Mouse (Mus musculus) MEL (cell line): ENCODE data around the gene Ppp6r2. TPM values are rescaled to one million over a fixed set of nuclear protein-coding genes. Genes with fewer than 3 reads are reported as not detected.

Source experiments
- DNase-seq: peaks from one replicate; pipeline ENCODE4 v3.0.0; 2011; ENCODE audit warnings: low read depth, low spot score
- H3K27ac ChIP-seq: 2 replicates; pipeline ENCODE4 v1.5.1; 2012; ENCODE audit warnings: low read depth, mild to moderate bottlenecking, control low read depth, low read length, moderate library complexity; ENCODE audit not compliant: control insufficient read depth
- H3K27me3 ChIP-seq, 2 experiments: fragments of 150-350 bp in 1 of 2; sonication (generic) in 1 of 2; 2 replicates each; pipeline ENCODE4 v1.6.1; 2012; ENCODE audit warnings: low read length in 2 of 2, mild to moderate bottlenecking in 2 of 2, improper control_type of control experiment in 1 of 2, moderate library complexity in 1 of 2; ENCODE audit not compliant: insufficient read depth in 2 of 2, control insufficient read depth in 1 of 2
- H3K36me3 ChIP-seq, 2 experiments: 2 replicates each; pipeline ENCODE4 v1.6.1; 2012 to 2014; ENCODE audit warnings: low read length in 2 of 2, improper control_type of control experiment in 1 of 2, inconsistent platforms in 1 of 2, mild to moderate bottlenecking in 1 of 2; ENCODE audit not compliant: insufficient read depth in 2 of 2, control insufficient read depth in 1 of 2
- H3K4me1 ChIP-seq, 2 experiments: fragments of 150-350 bp in 1 of 2; sonication (generic) in 1 of 2; 2 replicates each; pipeline ENCODE4 v1.6.1; 2012; ENCODE audit warnings: low read length in 2 of 2, improper control_type of control experiment in 1 of 2, mild to moderate bottlenecking in 1 of 2; ENCODE audit not compliant: insufficient read depth in 2 of 2, control insufficient read depth in 1 of 2
- H3K4me3 ChIP-seq, 2 experiments: fragments of 150-350 bp in 1 of 2; sonication (generic) in 1 of 2; 2 replicates each; pipeline ENCODE4 v1.5.1; 2012; ENCODE audit warnings: low read depth in 2 of 2, low read length in 2 of 2, mild to moderate bottlenecking in 2 of 2, moderate library complexity in 2 of 2, control low read depth in 1 of 2, improper control_type of control experiment in 1 of 2; ENCODE audit not compliant: control insufficient read depth in 1 of 2, insufficient read depth in 1 of 2
- H3K79me2 ChIP-seq: 2 replicates; pipeline ENCODE4 v1.6.1; 2012; ENCODE audit warnings: mild to moderate bottlenecking, low read length, moderate library complexity; ENCODE audit not compliant: control insufficient read depth, poor library complexity, insufficient read depth
- H3K9ac ChIP-seq: 2 replicates; pipeline ENCODE4 v1.6.1; 2012; ENCODE audit warnings: low read depth, mild to moderate bottlenecking, control low read depth, low read length, moderate library complexity; ENCODE audit not compliant: control insufficient read depth, poor library complexity, severe bottlenecking
- H3K9me3 ChIP-seq: fragments of 150-350 bp; sonication (generic); replicated peaks from 2 replicates; pipeline ENCODE4 v1.6.1; 2012; ENCODE audit warnings: mild to moderate bottlenecking, low read length, improper control_type of control experiment, moderate library complexity; ENCODE audit not compliant: insufficient read depth
- CHD1 ChIP-seq: IDR thresholded peaks from 2 replicates; pipeline ENCODE4 v1.6.1; 2012; ENCODE audit warnings: low read depth, mild to moderate bottlenecking, inconsistent platforms, low read length, improper control_type of control experiment
- CTCF ChIP-seq, 3 experiments: IDR thresholded peaks in 2 of 3; conservative IDR thresholded peaks in 1 of 3; 2 replicates each; pipeline ENCODE4 v1.5.1; 2011 to 2012; ENCODE audit warnings: low read length in 3 of 3, low read depth in 2 of 3, mild to moderate bottlenecking in 2 of 3, improper control_type of control experiment in 1 of 3, inconsistent platforms in 1 of 3, mixed read lengths in 1 of 3, moderate library complexity in 1 of 3; ENCODE audit not compliant: control insufficient read depth in 1 of 3, insufficient read depth in 1 of 3, poor library complexity in 1 of 3, severe bottlenecking in 1 of 3
- ETS1 ChIP-seq: IDR thresholded peaks from 2 replicates; pipeline ENCODE4 v1.6.1; 2012; ENCODE audit warnings: low read depth, mild to moderate bottlenecking, inconsistent platforms, low read length, improper control_type of control experiment, moderate library complexity
- GATA1 ChIP-seq: IDR thresholded peaks from 2 replicates; pipeline ENCODE4 v1.6.1; 2011; ENCODE audit warnings: low read depth, low read length, improper control_type of control experiment
- JUND ChIP-seq: IDR thresholded peaks from 2 replicates; pipeline ENCODE4 v1.6.1; 2011; ENCODE audit warnings: low read depth, mild to moderate bottlenecking, improper control_type of control experiment, low read length
- KAT2A ChIP-seq: conservative IDR thresholded peaks from 2 replicates; pipeline ENCODE4 v1.6.1; 2012; ENCODE audit warnings: low read depth, low read length, improper control_type of control experiment, inconsistent platforms
- MAX ChIP-seq: IDR thresholded peaks from 2 replicates; pipeline ENCODE4 v1.6.1; 2011; ENCODE audit warnings: low read length, improper control_type of control experiment
- MAZ ChIP-seq: IDR thresholded peaks from 2 replicates; pipeline ENCODE4 v1.6.1; 2012; ENCODE audit warnings: low read depth, mild to moderate bottlenecking, inconsistent platforms, low read length, improper control_type of control experiment
- MEF2A ChIP-seq: IDR thresholded peaks from 2 replicates; pipeline ENCODE4 v1.6.1; 2014; ENCODE audit warnings: low read depth, mild to moderate bottlenecking, inconsistent platforms, low read length, improper control_type of control experiment; ENCODE audit not compliant: poor library complexity, insufficient replicate concordance, severe bottlenecking; ENCODE audit errors: extremely low read depth
- MXI1 ChIP-seq: IDR thresholded peaks from 2 replicates; pipeline ENCODE4 v1.6.1; 2011; ENCODE audit warnings: mild to moderate bottlenecking, low read depth, low read length, improper control_type of control experiment
- MYC ChIP-seq: IDR thresholded peaks from 2 replicates; pipeline ENCODE4 v1.6.1; 2011; ENCODE audit warnings: low read depth, mild to moderate bottlenecking, low read length, improper control_type of control experiment, moderate library complexity
- NELFE ChIP-seq: IDR thresholded peaks from 2 replicates; pipeline ENCODE4 v1.6.1; 2011; ENCODE audit warnings: low read depth, low read length, improper control_type of control experiment
- POLR2A ChIP-seq, 2 experiments: IDR thresholded peaks; 2 replicates each; pipeline ENCODE4 v1.6.1; 2011 to 2012; ENCODE audit warnings: low read length in 2 of 2, mild to moderate bottlenecking in 2 of 2, control low read depth in 1 of 2, improper control_type of control experiment in 1 of 2, low read depth in 1 of 2, moderate library complexity in 1 of 2; ENCODE audit not compliant: control insufficient read depth in 1 of 2, insufficient read depth in 1 of 2, poor library complexity in 1 of 2
- POLR2AphosphoS2 ChIP-seq: IDR thresholded peaks from 2 replicates; pipeline ENCODE4 v1.6.1; 2011; ENCODE audit warnings: low read length, improper control_type of control experiment
- POLR2AphosphoS5 ChIP-seq: IDR thresholded peaks from 2 replicates; pipeline ENCODE4 v1.6.1; 2012; ENCODE audit warnings: low read depth, borderline replicate concordance, mild to moderate bottlenecking, inconsistent platforms, low read length, moderate library complexity, mixed read lengths
- RCOR1 ChIP-seq: IDR thresholded peaks from 2 replicates; pipeline ENCODE4 v1.6.1; 2012; ENCODE audit warnings: low read depth, mild to moderate bottlenecking, inconsistent platforms, low read length, improper control_type of control experiment
- TBP ChIP-seq: IDR thresholded peaks from 2 replicates; pipeline ENCODE4 v1.8.0; 2011; ENCODE audit warnings: low read depth, low read length, improper control_type of control experiment
- TCF12 ChIP-seq: IDR thresholded peaks from 2 replicates; pipeline ENCODE4 v1.6.1; 2014; ENCODE audit warnings: low read depth, mild to moderate bottlenecking, inconsistent platforms, low read length, improper control_type of control experiment, moderate library complexity
- UBTF ChIP-seq: IDR thresholded peaks from 2 replicates; pipeline ENCODE4 v1.6.1; 2012; ENCODE audit warnings: low read depth, mild to moderate bottlenecking, inconsistent platforms, low read length, improper control_type of control experiment, moderate library complexity, borderline replicate concordance; ENCODE audit not compliant: insufficient read depth
- USF1 ChIP-seq: IDR thresholded peaks from 2 replicates; pipeline ENCODE4 v1.6.1; 2014; ENCODE audit warnings: low read depth, mild to moderate bottlenecking, inconsistent platforms, low read length, improper control_type of control experiment, moderate library complexity
- ZNF384 ChIP-seq: IDR thresholded peaks from 2 replicates; pipeline ENCODE4 v1.6.1; 2012; ENCODE audit warnings: low read depth, mild to moderate bottlenecking, inconsistent platforms, low read length, improper control_type of control experiment
- polyA plus RNA-seq, 2 experiments: library from polyadenylated mRNA; stranded (reverse) in 1 of 2; unstranded in 1 of 2; fragments of >175 nt in 1 of 2; fragments of >200 nt in 1 of 2; gene quantifications; 2 replicates each; pipeline versions ENCODE4 v1.2.1 to v1.2.4; 2012; ENCODE audit warnings: low replicate concordance in 2 of 2, low read depth in 1 of 2; ENCODE audit not compliant: insufficient read length in 2 of 2, insufficient read depth in 1 of 2, missing spikeins in 1 of 2
- total RNA-seq: library from RNA; depleted of rRNA; stranded (reverse); fragments of 300-350 nt; gene quantifications from 2 replicates; pipeline ENCODE4 v1.2.3, GENCODE M21; 2012

Gene Ppp6r2
- total and polyA plus RNA-seq, 3 experiments, result 15.5 to 23.2 TPM; not detected in 1

GRCm38 (mm10) chr15:89322670-89323522 is 111.5 kb downstream of the Ppp6r2 start, which contains the start of gene Adm2:
Gene Adm2, plus strand, starts transcription at chr15:89322720.
- TF ChIP-seq CTCF (IDR thresholded peaks at IDR 0.05 in 2 of 3, conservative IDR thresholded peaks at IDR 0.05 in 1 of 3; ENCODE audit: control insufficient read depth in 1 of 3, insufficient read depth in 1 of 3, low read depth in 2 of 3, low read length in 3 of 3, poor library complexity in 1 of 3, severe bottlenecking in 1 of 3), result no peak
- TF ChIP-seq POLR2A (IDR thresholded peaks at IDR 0.05; ENCODE audit: control insufficient read depth in 1 of 2, insufficient read depth in 1 of 2, low read depth in 1 of 2, low read length in 2 of 2, poor library complexity in 1 of 2), result peak; percentile 25 to 62; a peak in 2 of 4 replicates
- TF ChIP-seq UBTF, result no peak
- TF ChIP-seq MEF2A, result no peak
- TF ChIP-seq MYC, result peak; percentile 73
- no peak for TF ChIP-seq ZNF384
- no peak for TF ChIP-seq USF1
- no peak for TF ChIP-seq GATA1
- 0 out of 2 replicates have a peak, but pooled peaks have one; percentile 18 for TF ChIP-seq RCOR1
- no peak for TF ChIP-seq JUND
- peak; percentile 50 for TF ChIP-seq MAX
- no peak for TF ChIP-seq CHD1
- TF ChIP-seq ETS1, result 0 out of 2 replicates have a peak, but pooled peaks have one; percentile 17
- no peak for TF ChIP-seq TBP
- TF ChIP-seq TCF12, result 0 out of 2 replicates have a peak, but pooled peaks have one; percentile 9
- TF ChIP-seq POLR2AphosphoS5, result no peak
- TF ChIP-seq MXI1, result peak; percentile 79
- TF ChIP-seq NELFE, result peak; percentile 27; the same call in 1 of the 2 replicates
- no peak for TF ChIP-seq MAZ
- no peak for TF ChIP-seq KAT2A
- 0 out of 2 replicates have a peak, but pooled peaks have one; percentile 48 for TF ChIP-seq POLR2AphosphoS2
- Histone ChIP-seq H3K4me1 (peaks cover 4 to 14% of the 10 kb centered on the region in 2 experiments; a peak in 3 of 4 replicates), H3K79me2 (peaks cover 16% of the 10 kb centered on the region), H3K9ac (peak within 1 kb of the TSS; percentile 86), H3K9me3 (no peaks in the 10 kb centered on the region), H3K27me3 (no peaks in the 10 kb centered on the region), H3K27ac (peak within 1 kb of the TSS; percentile 91), H3K36me3 (peaks cover 0 to 14% of the 10 kb centered on the region in 2 experiments), H3K4me3 (peak within 1 kb of the TSS; percentile 81 to 98)
- peak; percentile 75 for DNase-seq
